Mouse (Mus musculus) olfactory bulb, adult 2 months (tissue): ENCODE results near the gene Jmjd7.

Experiments
- CTCF ChIP-seq: fragments of 200-500 bp; IDR thresholded peaks from 2 replicates; pipeline ENCODE4 v1.5.1; 2012; ENCODE audit warnings: low read depth, mild to moderate bottlenecking, low read length, moderate library complexity; ENCODE audit not compliant: insufficient read depth
- POLR2A ChIP-seq: fragments of 200-500 bp; IDR thresholded peaks from 2 replicates; pipeline ENCODE4 v1.6.1; 2012; ENCODE audit warnings: mild to moderate bottlenecking, low read depth, low read length, moderate library complexity; ENCODE audit not compliant: insufficient read depth

- TF ChIP-seq CTCF (no peak), POLR2A (no peak)
Measured at GRCm38 (mm10) chr2:120065243-120065642, 38.0 kb downstream of the Jmjd7 start.
